Comparison of ENCODE assay signal across 10 mouse cellular contexts in genomic region chr12:111945765-111946655, GRCm38 (mm10). TPM values are rescaled to one million over a fixed set of nuclear protein-coding genes. Genes with fewer than 3 reads are reported as not detected.
DNase-seq lines count a peak whose midpoint lies in the region; ATAC-seq and TF ChIP-seq lines count a peak whose summit lies in the region.
"Not testable (repeated sequence)": the region's sequence is repeated elsewhere in the genome, so short reads cannot be mapped to it uniquely, and the experiment has no call there.
"Had no signal": no experiment of that assay in that cellular context is flagged by ENCODE, and none has a peak within 500 bp of the region (broad histone marks: within the 10 kb centered on the region; RNA-seq: fewer than 3 reads in every experiment).

No protein-coding gene starts in this region.

- H3K9me3 ChIP-seq in G1E (replicated peaks); embryonic facial prominence, embryonic 11.5 days (replicated peaks; ENCODE audit: control insufficient read depth, low read length); hindbrain, embryonic 12.5 days (replicated peaks); kidney, postnatal 0 days (replicated peaks; ENCODE audit: low read length); liver, embryonic 16.5 days (replicated peaks; ENCODE audit: control insufficient read depth, low read length); midbrain, embryonic 10.5 days (replicated peaks); stomach, embryonic 14.5 days (ENCODE audit: control insufficient read depth, low read depth, low read length): not testable (repeated sequence)

- intact Hi-C loops in heart, adult 2 months (cut with DNase I): loop anchor here (1.0 to 2.0 kb wide), 2 partner anchors 68 to 277 kb away; no protein-coding TSS in a partner anchor

- not testable (repeated sequence) for H3K79me2 ChIP-seq in heart, adult 2 months (replicated peaks; ENCODE audit: control insufficient read depth, insufficient read depth, low read length)

- not testable (repeated sequence) for H3K4me2 ChIP-seq in embryonic facial prominence, embryonic 11.5 days (ENCODE audit: low read depth, low read length); hindbrain, embryonic 12.5 days (replicated peaks); kidney, postnatal 0 days (ENCODE audit: low read length); stomach, embryonic 14.5 days (replicated peaks; ENCODE audit: low read depth, low read length)
- H3K4me2 ChIP-seq in liver, embryonic 16.5 days (ENCODE audit: low read depth, low read length): peak overlapping the region; percentile 6; the same call in 1 of the 2 replicates

- peak overlapping the region; percentile 72; the same call in 1 of the 2 replicates for H3K4me3 ChIP-seq in G1E (ENCODE audit: low read depth, low read length)
- H3K4me3 ChIP-seq in embryonic facial prominence, embryonic 11.5 days (ENCODE audit: low read depth, low read length); heart, adult 2 months; hindbrain, embryonic 12.5 days; kidney, postnatal 0 days (replicated peaks; ENCODE audit: low read depth, low read length); liver, embryonic 16.5 days (ENCODE audit: low read depth, low read length); midbrain, embryonic 10.5 days; stomach, embryonic 14.5 days (ENCODE audit: low read depth, low read length): not testable (repeated sequence)

- not testable (repeated sequence) for TF ChIP-seq EP300 in heart, adult 2 months (IDR thresholded peaks at IDR 0.05; ENCODE audit: insufficient read depth, low read depth, low read length)

- TF ChIP-seq CTCF in G1E (IDR thresholded peaks at IDR 0.05; ENCODE audit: low read depth, low read length); heart, adult 2 months (IDR thresholded peaks at IDR 0.05); kidney, postnatal 0 days (IDR thresholded peaks at IDR 0.05; ENCODE audit: low read depth): not testable (repeated sequence)

- peaks cover 24% of the 10 kb centered on the region for H3K36me3 ChIP-seq in G1E (replicated peaks)
- not testable (repeated sequence) for H3K36me3 ChIP-seq in embryonic facial prominence, embryonic 11.5 days (replicated peaks; ENCODE audit: control insufficient read depth, insufficient read depth, low read depth, low read length); heart, adult 2 months (ENCODE audit: control insufficient read depth, insufficient read depth, low read length); hindbrain, embryonic 12.5 days; kidney, postnatal 0 days (ENCODE audit: insufficient read depth, low read length); liver, embryonic 16.5 days (ENCODE audit: control insufficient read depth, insufficient read depth); midbrain, embryonic 10.5 days; stomach, embryonic 14.5 days (ENCODE audit: control insufficient read depth, insufficient read depth, low read length)

- ATAC-seq in G1E (ENCODE audit: extremely low read depth, insufficient number of reproducible peaks, low FRiP score, poor library complexity, severe bottlenecking): peak; percentile 40
- ATAC-seq in embryonic facial prominence, embryonic 11.5 days (replicated peaks; ENCODE audit: insufficient number of reproducible peaks, low FRiP score, low TSS enrichment, low read depth): peak; percentile 47; the same call in 1 of the 2 replicates
- ATAC-seq in hindbrain, embryonic 12.5 days (ENCODE audit: low FRiP score): peak; percentile 31; the same call in 1 of the 2 replicates
- ATAC-seq in kidney, postnatal 0 days (replicated peaks; ENCODE audit: low FRiP score, low read depth): peak; percentile 73
- ATAC-seq in liver, embryonic 16.5 days (ENCODE audit: low read depth): peak; percentile 58
- peak; percentile 61; the same call in 1 of the 2 replicates for ATAC-seq in stomach, embryonic 14.5 days (ENCODE audit: insufficient number of reproducible peaks, insufficient read depth, low FRiP score, low read depth)

- H3K9ac ChIP-seq in embryonic facial prominence, embryonic 11.5 days (replicated peaks; ENCODE audit: low read length); hindbrain, embryonic 12.5 days; liver, embryonic 16.5 days (ENCODE audit: low read depth, low read length); stomach, embryonic 14.5 days (replicated peaks; ENCODE audit: low read depth, low read length): not testable (repeated sequence)
- peak overlapping the region; percentile 29 for H3K9ac ChIP-seq in heart, adult 2 months (ENCODE audit: low read depth, low read length)
- 0 out of 2 replicates have a peak overlapping the region, but pooled peaks have one; percentile 18 for H3K9ac ChIP-seq in kidney, postnatal 0 days (ENCODE audit: low read depth, low read length)

- TF ChIP-seq POLR2A in heart, adult 2 months (IDR thresholded peaks at IDR 0.05; ENCODE audit: insufficient read depth, low read depth, low read length): not testable (repeated sequence)

- 64% methylated on average over 7 of the region's 15 CpGs for WGBS in embryonic facial prominence, embryonic 11.5 days
- WGBS in heart, adult 2 months: 51% methylated on average over 11 of the region's 15 CpGs
- WGBS in hindbrain, embryonic 12.5 days: 63% methylated on average over 11 of the region's 15 CpGs
- 43% methylated on average over 10 of the region's 15 CpGs for WGBS in kidney, postnatal 0 days
- 11% methylated on average over 6 of the region's 15 CpGs for WGBS in liver, embryonic 16.5 days (ENCODE audit: insufficient replicate concordance)
- WGBS in midbrain, embryonic 10.5 days: 68% methylated on average over 11 of the region's 15 CpGs
- 53% methylated on average over 11 of the region's 15 CpGs for WGBS in stomach, embryonic 14.5 days

- peaks cover 12% of the 10 kb centered on the region for H3K27me3 ChIP-seq in G1E (ENCODE audit: insufficient read depth, low read length)
- H3K27me3 ChIP-seq in embryonic facial prominence, embryonic 11.5 days (ENCODE audit: control insufficient read depth, insufficient read depth, low read length); heart, adult 2 months (ENCODE audit: control insufficient read depth, insufficient read depth, low read length); hindbrain, embryonic 12.5 days; kidney, postnatal 0 days (ENCODE audit: insufficient read depth, low read length); liver, embryonic 16.5 days (ENCODE audit: control insufficient read depth, insufficient read depth, low read depth, low read length); midbrain, embryonic 10.5 days (ENCODE audit: low read depth, poor library complexity, severe bottlenecking); stomach, embryonic 14.5 days (ENCODE audit: control insufficient read depth, insufficient read depth, low read length): not testable (repeated sequence)

- H3K27ac ChIP-seq in embryonic facial prominence, embryonic 11.5 days (replicated peaks; ENCODE audit: low read depth, low read length); hindbrain, embryonic 12.5 days: not testable (repeated sequence)
- peak overlapping the region; percentile 89 for H3K27ac ChIP-seq in heart, adult 2 months
- peak overlapping the region; percentile 90 for H3K27ac ChIP-seq in kidney, postnatal 0 days
- H3K27ac ChIP-seq in liver, embryonic 16.5 days (ENCODE audit: low read length): peak overlapping the region; percentile 70
- H3K27ac ChIP-seq in midbrain, embryonic 10.5 days (replicated peaks): peak overlapping the region; percentile 29; the same call in 1 of the 2 replicates
- H3K27ac ChIP-seq in stomach, embryonic 14.5 days (ENCODE audit: low read length): peak overlapping the region; percentile 70

- H3K4me1 ChIP-seq in G1E (ENCODE audit: insufficient read depth, low read depth, low read length): peaks cover 60% of the 10 kb centered on the region
- not testable (repeated sequence) for H3K4me1 ChIP-seq in embryonic facial prominence, embryonic 11.5 days (ENCODE audit: control insufficient read depth, insufficient read depth, low read length); hindbrain, embryonic 12.5 days
- H3K4me1 ChIP-seq in heart, adult 2 months (ENCODE audit: control insufficient read depth, insufficient read depth, low read length): peaks cover 19% of the 10 kb centered on the region
- H3K4me1 ChIP-seq in kidney, postnatal 0 days (replicated peaks; ENCODE audit: insufficient read depth, low read length): peaks cover 16% of the 10 kb centered on the region; the same call in 1 of the 2 replicates
- peaks cover 23% of the 10 kb centered on the region for H3K4me1 ChIP-seq in liver, embryonic 16.5 days (ENCODE audit: control insufficient read depth, low read depth, low read length)
- peaks cover 18% of the 10 kb centered on the region for H3K4me1 ChIP-seq in midbrain, embryonic 10.5 days
- peaks cover 18% of the 10 kb centered on the region; the same call in 1 of the 2 replicates for H3K4me1 ChIP-seq in stomach, embryonic 14.5 days (ENCODE audit: control insufficient read depth, insufficient read depth, low read length)

- not testable (repeated sequence) for DNase-seq in G1E (ENCODE audit: low spot score); embryonic facial prominence, embryonic 11.5 days (ENCODE audit: low spot score); kidney, postnatal 0 days (ENCODE audit: low spot score); midbrain, embryonic 10.5 days (ENCODE audit: low spot score)
- DNase-seq in heart, adult 2 months: peak in 1 of 2 experiments; percentile 26

RNA-seq across cellular contexts. Expression of gene Atp5mpl, which starts 20.8 kb away (rescaled TPM):
- total RNA-seq in G1E (2014; fragmentation: Nextera tagmentation) (56.4 and 70.0 TPM in 2 replicates), G1E (2017) (1,497 and 1,593 TPM in 2 replicates)
- 14.9 and 17.7 TPM in 2 replicates for polyA plus RNA-seq in G1E (2012)
- polyA plus RNA-seq in embryonic facial prominence, embryonic 11.5 days (2014; fragmentation: Nextera tagmentation; extraction: Ambion mirVana): 577 and 608 TPM in 2 replicates
- 1,000 to 10,000 TPM; 1,131 to 1,298 TPM for total RNA-seq in heart, adult 2 months (2021)
- polyA plus RNA-seq in heart, adult 2 months (2012; rRNA removed): 163 and 316 TPM in 2 replicates
- 524 and 615 TPM in 2 replicates for polyA plus RNA-seq in hindbrain, embryonic 12.5 days (2016; fragmentation: Nextera tagmentation; extraction: Ambion mirVana)
- polyA plus RNA-seq in kidney, postnatal 0 days (2015; fragmentation: Nextera tagmentation; extraction: Ambion mirVana): 1,132 and 1,318 TPM in 2 replicates
- polyA plus RNA-seq in liver, embryonic 16.5 days (2015; fragmentation: Nextera tagmentation; extraction: Ambion mirVana): 457 and 494 TPM in 2 replicates
- polyA plus RNA-seq in midbrain, embryonic 10.5 days (2016; fragmentation: Nextera tagmentation; extraction: Ambion mirVana): 559 and 585 TPM in 2 replicates
- 681 and 750 TPM in 2 replicates for polyA plus RNA-seq in stomach, embryonic 14.5 days (2014; fragmentation: Nextera tagmentation; extraction: Ambion mirVana)

RNA-seq across cellular contexts. Expression of gene Tdrd9, which starts 25.3 kb away (rescaled TPM):
- total RNA-seq in G1E (2014; fragmentation: Nextera tagmentation) (not detected in 2 replicates), G1E (2017) (0.12 and 0.76 TPM in 2 replicates)
- polyA plus RNA-seq in G1E (2012): not detected in 2 replicates
- polyA plus RNA-seq in embryonic facial prominence, embryonic 11.5 days (2014; fragmentation: Nextera tagmentation; extraction: Ambion mirVana): 0.85 and 1.4 TPM in 2 replicates
- total RNA-seq in heart, adult 2 months (2021): under 1 TPM in 1 of 2 experiments, not detected in 1; 0.09 TPM
- polyA plus RNA-seq in heart, adult 2 months (2012; rRNA removed): 0.10 and 0.15 TPM in 2 replicates
- 0.36 and 0.63 TPM in 2 replicates for polyA plus RNA-seq in hindbrain, embryonic 12.5 days (2016; fragmentation: Nextera tagmentation; extraction: Ambion mirVana)
- polyA plus RNA-seq in kidney, postnatal 0 days (2015; fragmentation: Nextera tagmentation; extraction: Ambion mirVana): 0.18 and 0.32 TPM in 2 replicates
- 0.07 and 0.14 TPM in 2 replicates for polyA plus RNA-seq in liver, embryonic 16.5 days (2015; fragmentation: Nextera tagmentation; extraction: Ambion mirVana)
- polyA plus RNA-seq in midbrain, embryonic 10.5 days (2016; fragmentation: Nextera tagmentation; extraction: Ambion mirVana): 1.0 TPM in 2 replicates
- polyA plus RNA-seq in stomach, embryonic 14.5 days (2014; fragmentation: Nextera tagmentation; extraction: Ambion mirVana): 0.22 TPM in 1 of 2 replicates, not detected in the other

RNA-seq across cellular contexts. Expression of gene Rd3l, which starts 35.1 kb away (rescaled TPM):
- total RNA-seq in G1E (2014; fragmentation: Nextera tagmentation) (not detected in 2 replicates), G1E (2017) (0.12 and 0.16 TPM in 2 replicates)
- not detected in 2 replicates for polyA plus RNA-seq in G1E (2012)
- not detected in 2 replicates for polyA plus RNA-seq in embryonic facial prominence, embryonic 11.5 days (2014; fragmentation: Nextera tagmentation; extraction: Ambion mirVana)
- total RNA-seq in heart, adult 2 months (2021): under 1 TPM; 0.32 to 0.44 TPM
- not detected in 2 replicates for polyA plus RNA-seq in heart, adult 2 months (2012; rRNA removed)
- polyA plus RNA-seq in hindbrain, embryonic 12.5 days (2016; fragmentation: Nextera tagmentation; extraction: Ambion mirVana): not detected in 2 replicates
- not detected in 2 replicates for polyA plus RNA-seq in kidney, postnatal 0 days (2015; fragmentation: Nextera tagmentation; extraction: Ambion mirVana)
- polyA plus RNA-seq in liver, embryonic 16.5 days (2015; fragmentation: Nextera tagmentation; extraction: Ambion mirVana): 0.09 TPM in 1 of 2 replicates, not detected in the other
- polyA plus RNA-seq in midbrain, embryonic 10.5 days (2016; fragmentation: Nextera tagmentation; extraction: Ambion mirVana): not detected in 2 replicates
- polyA plus RNA-seq in stomach, embryonic 14.5 days (2014; fragmentation: Nextera tagmentation; extraction: Ambion mirVana): not detected in 2 replicates
- total RNA-seq: adrenal gland, adult 8-10 months; layer of hippocampus, postnatal 10 days had no signal

RNA-seq across cellular contexts. Expression of gene Ppp1r13b, which starts 38.1 kb away (rescaled TPM):
- total RNA-seq in G1E (2014; fragmentation: Nextera tagmentation): 41.7 and 51.5 TPM in 2 replicates
- 16.4 and 19.7 TPM in 2 replicates for total RNA-seq in G1E (2017)
- polyA plus RNA-seq in G1E (2012): 27.8 and 28.1 TPM in 2 replicates
- 6.0 and 6.8 TPM in 2 replicates for polyA plus RNA-seq in embryonic facial prominence, embryonic 11.5 days (2014; fragmentation: Nextera tagmentation; extraction: Ambion mirVana)
- 10 to 100 TPM; 18.0 to 18.1 TPM for total RNA-seq in heart, adult 2 months (2021)
- polyA plus RNA-seq in heart, adult 2 months (2012; rRNA removed): 11.8 and 16.6 TPM in 2 replicates
- 18.5 and 21.4 TPM in 2 replicates for polyA plus RNA-seq in hindbrain, embryonic 12.5 days (2016; fragmentation: Nextera tagmentation; extraction: Ambion mirVana)
- 14.6 and 16.7 TPM in 2 replicates for polyA plus RNA-seq in kidney, postnatal 0 days (2015; fragmentation: Nextera tagmentation; extraction: Ambion mirVana)
- 1.4 and 1.9 TPM in 2 replicates for polyA plus RNA-seq in liver, embryonic 16.5 days (2015; fragmentation: Nextera tagmentation; extraction: Ambion mirVana)
- polyA plus RNA-seq in midbrain, embryonic 10.5 days (2016; fragmentation: Nextera tagmentation; extraction: Ambion mirVana): 3.5 and 4.9 TPM in 2 replicates
- 20.9 and 23.9 TPM in 2 replicates for polyA plus RNA-seq in stomach, embryonic 14.5 days (2014; fragmentation: Nextera tagmentation; extraction: Ambion mirVana)
